Mouse (Mus musculus) ES-Bruce4 (cell line): ENCODE data around the gene Pibf1.

Experiments used
- CTCF ChIP-seq: IDR thresholded peaks from one replicate; pipeline ENCODE4 v1.8.1; 2011; ENCODE audit warnings: low read depth, low read length
- POLR2A ChIP-seq: IDR thresholded peaks from one replicate; pipeline ENCODE4 v1.8.1; 2011; ENCODE audit warnings: low read length; ENCODE audit not compliant: insufficient read depth

- TF ChIP-seq CTCF (no peak), POLR2A (no peak)
Observed at GRCm38 (mm10) chr14:99146841-99147240, 47.6 kb downstream of the Pibf1 start.
